Mouse (Mus musculus) MEL-GATA-1-ER (cell line): Measurements from ENCODE around the gene Derl2.

Experiments
- DNase-seq: peaks from one replicate; pipeline ENCODE4 v3.0.0-alpha.2; 2012; ENCODE audit warnings: low read depth; ENCODE audit errors: extremely low read depth

Derl2 gene

GRCm38 (mm10) chr11:70982030-70982429 lies 37.6 kb downstream of the Derl2 start:
- DNase-seq: no peak

- DNase-seq: no peak
Observed at GRCm38 (mm10) chr11:70980751-70981510, 38.7 kb downstream of the Derl2 start.

GRCm38 (mm10) chr11:70980232-70980631 lies 39.4 kb downstream of the Derl2 start:
- DNase-seq: no peak

GRCm38 (mm10) chr11:70977293-70977692 lies 42.3 kb downstream of the Derl2 start:
- DNase-seq: no peak

- DNase-seq: no peak
Observed at GRCm38 (mm10) chr11:70975193-70975592, 44.4 kb downstream of the Derl2 start.

GRCm38 (mm10) chr11:70973947-70974346 lies 45.7 kb downstream of the Derl2 start:
- DNase-seq: no peak

- no peak for DNase-seq
Observed at GRCm38 (mm10) chr11:70972586-70972985, 47.1 kb downstream of the Derl2 start.

- DNase-seq: peak; percentile 98
Observed at GRCm38 (mm10) chr11:70970560-70971540, 48.8 kb downstream of the Derl2 start.

GRCm38 (mm10) chr11:70969821-70970559 lies 49.7 kb downstream of the Derl2 start, which contains the start of the genes Nup88 and Rpain:
TSS of gene Nup88 (minus strand) at chr11:70969973.
TSS of gene Rpain (plus strand) at chr11:70970213.
- peak; percentile 96 for DNase-seq

GRCm38 (mm10) chr11:70969271-70969794 lies 50.3 kb downstream of the Derl2 start:
- no peak for DNase-seq

GRCm38 (mm10) chr11:70964222-70964907 lies 55.3 kb downstream of the Derl2 start:
- no peak for DNase-seq

GRCm38 (mm10) chr11:70960786-70961554 lies 58.7 kb downstream of the Derl2 start:
- no peak for DNase-seq
